Comparison of ENCODE assay signal across 19 mouse cellular contexts in the genomic region with DNA sequence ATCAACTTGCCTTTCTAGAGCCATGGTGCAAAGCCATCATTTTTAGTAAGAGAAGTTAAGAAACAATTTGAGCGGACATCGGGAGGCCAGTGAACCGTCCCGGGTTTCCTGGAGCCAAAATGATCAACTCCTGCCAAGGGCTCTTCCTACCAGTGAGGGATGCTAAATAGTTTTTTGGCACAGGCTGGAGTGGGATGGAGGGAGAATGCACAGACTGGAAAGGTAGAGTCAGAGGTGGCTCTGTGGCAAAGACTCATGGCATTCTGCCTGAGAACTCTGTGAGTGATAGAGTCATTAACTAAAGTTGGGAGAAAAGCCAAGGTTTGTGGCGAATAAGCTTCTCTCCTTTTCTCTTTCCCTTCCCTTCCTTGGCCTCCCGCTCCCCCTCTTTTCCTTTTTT. TPM values are rescaled to one million over a fixed set of nuclear protein-coding genes. Genes with fewer than 3 reads are reported as not detected.
DNase-seq lines count a peak whose midpoint lies in the region; ATAC-seq lines count a peak whose summit lies in the region.
"Had no signal": no experiment of that assay in that cellular context is flagged by ENCODE, and none has a peak within 500 bp of the region (broad histone marks: within the 10 kb centered on the region; RNA-seq: fewer than 3 reads in every experiment).

No protein-coding gene starts in this region.

- WGBS in hindbrain, embryonic 16.5 days, result 65% methylated on average over 6 of the region's 6 CpGs
- WGBS in hindbrain, embryonic 10.5 days, result 90% methylated on average over 6 of the region's 6 CpGs
- WGBS in lung, embryonic 16.5 days, result 43% methylated on average over 6 of the region's 6 CpGs

- H3K27ac ChIP-seq in hindbrain, embryonic 16.5 days (ENCODE audit: low read depth, low read length), result no peak overlapping the region
- no peak overlapping the region for H3K27ac ChIP-seq in hindbrain, embryonic 10.5 days
- H3K27ac ChIP-seq in lung, embryonic 16.5 days (ENCODE audit: low read length), result no peak overlapping the region
- H3K27ac ChIP-seq: liver, embryonic 12.5 days; midbrain, embryonic 10.5 days; neural tube, embryonic 12.5 days had no signal

- H3K9ac ChIP-seq in hindbrain, embryonic 16.5 days (ENCODE audit: low read depth, low read length), result no peak overlapping the region
- no peak overlapping the region for H3K9ac ChIP-seq in lung, embryonic 16.5 days (ENCODE audit: low read length)
- H3K9ac ChIP-seq: heart, embryonic 12.5 days; liver, embryonic 12.5 days; neural tube, embryonic 12.5 days had no signal

- no peaks in the 10 kb centered on the region for H3K9me3 ChIP-seq in hindbrain, embryonic 16.5 days (ENCODE audit: control insufficient read depth, low read length)
- H3K9me3 ChIP-seq in hindbrain, embryonic 10.5 days, result no peaks in the 10 kb centered on the region
- no peaks in the 10 kb centered on the region for H3K9me3 ChIP-seq in lung, embryonic 16.5 days (ENCODE audit: control insufficient read depth, low read length)
- H3K9me3 ChIP-seq: heart, embryonic 12.5 days; liver, embryonic 12.5 days; midbrain, embryonic 10.5 days; neural tube, embryonic 12.5 days had no signal

- intact Hi-C loops in left cerebral cortex, postnatal 14 days (cut with DNase I), result no loop called here

- ATAC-seq in hindbrain, embryonic 16.5 days, result peak; percentile 91
- 0 out of 2 replicates have a peak, but pooled peaks have one; percentile 29 for ATAC-seq in lung, embryonic 16.5 days (ENCODE audit: low read depth)
- ATAC-seq: liver, embryonic 12.5 days had no signal

- H3K27me3 ChIP-seq in hindbrain, embryonic 16.5 days (replicated peaks; ENCODE audit: control insufficient read depth, insufficient read depth, low read length), result no peaks in the 10 kb centered on the region
- H3K27me3 ChIP-seq in hindbrain, embryonic 10.5 days (ENCODE audit: insufficient read depth, poor library complexity, severe bottlenecking), result no peaks in the 10 kb centered on the region
- H3K27me3 ChIP-seq in lung, embryonic 16.5 days (ENCODE audit: control insufficient read depth, insufficient read depth, low read depth, low read length), result no peaks in the 10 kb centered on the region
- H3K27me3 ChIP-seq: heart, embryonic 12.5 days; liver, embryonic 12.5 days; neural tube, embryonic 12.5 days had no signal

- H3K4me1 ChIP-seq in hindbrain, embryonic 16.5 days (ENCODE audit: control insufficient read depth, insufficient read depth, low read depth, low read length), result peaks cover 7% of the 10 kb centered on the region
- H3K4me1 ChIP-seq in hindbrain, embryonic 10.5 days (replicated peaks), result peaks cover 6% of the 10 kb centered on the region; the same call in 1 of the 2 replicates
- H3K4me1 ChIP-seq in lung, embryonic 16.5 days (replicated peaks; ENCODE audit: control insufficient read depth, insufficient read depth, low read length), result peaks cover 4% of the 10 kb centered on the region; the same call in 1 of the 2 replicates
- H3K4me1 ChIP-seq: neural tube, embryonic 12.5 days had no signal

- no peak overlapping the region for H3K4me3 ChIP-seq in hindbrain, embryonic 16.5 days (ENCODE audit: low read length)
- no peak overlapping the region for H3K4me3 ChIP-seq in hindbrain, embryonic 10.5 days
- H3K4me3 ChIP-seq in lung, embryonic 16.5 days (ENCODE audit: low read length), result no peak overlapping the region
- H3K4me3 ChIP-seq: heart, embryonic 12.5 days; liver, embryonic 12.5 days; midbrain, embryonic 10.5 days; neural tube, embryonic 12.5 days had no signal

- peak; percentile 17 to 57 for DNase-seq in cerebellum, postnatal 14 days
- DNase-seq in cerebellum, adult 11-12 months, result no peak
- no peak for DNase-seq in hindbrain, embryonic 10.5 days (ENCODE audit: low spot score)
- no peak for DNase-seq in lung, adult 18-20 months
- peak; percentile 58 to 78 for DNase-seq in kidney, postnatal 36 days
- DNase-seq in left cerebral cortex, postnatal 14 days (ENCODE audit: low spot score in 2 of 2), result no peak
- DNase-seq: adrenal gland, adult 8-10 months; cerebellum, adult 9-10 months; gastrocnemius, postnatal 10 days; lung, postnatal 14 days; retina, postnatal 1 day; spleen, adult 18-20 months; thymus, postnatal 25 days had no signal

- no peaks in the 10 kb centered on the region for H3K36me3 ChIP-seq in hindbrain, embryonic 16.5 days (ENCODE audit: control insufficient read depth, insufficient read depth, low read length)
- H3K36me3 ChIP-seq in hindbrain, embryonic 10.5 days, result no peaks in the 10 kb centered on the region
- H3K36me3 ChIP-seq in lung, embryonic 16.5 days (ENCODE audit: control insufficient read depth, insufficient read depth, low read length), result no peaks in the 10 kb centered on the region
- H3K36me3 ChIP-seq: heart, embryonic 12.5 days; liver, embryonic 12.5 days; midbrain, embryonic 10.5 days; neural tube, embryonic 12.5 days had no signal

- H3K4me2 ChIP-seq in hindbrain, embryonic 16.5 days (ENCODE audit: low read length), result no peak overlapping the region
- H3K4me2 ChIP-seq in lung, embryonic 16.5 days (ENCODE audit: low read depth, low read length), result no peak overlapping the region
- H3K4me2 ChIP-seq: heart, embryonic 12.5 days; liver, embryonic 12.5 days; neural tube, embryonic 12.5 days had no signal

RNA-seq across cellular contexts. Expression of a gene that starts 33.6 kb away (rescaled TPM):
- 7.1 and 8.0 TPM in 2 replicates for polyA plus RNA-seq in hindbrain, embryonic 16.5 days (2015; fragmentation: Nextera tagmentation; extraction: Ambion mirVana)
- 9.2 and 9.4 TPM in 2 replicates for polyA plus RNA-seq in hindbrain, embryonic 10.5 days (2016; fragmentation: Nextera tagmentation; extraction: Ambion mirVana)
- 7.5 and 7.9 TPM in 2 replicates for polyA plus RNA-seq in lung, embryonic 16.5 days (2015; fragmentation: Nextera tagmentation; extraction: Ambion mirVana)
- total RNA-seq in left cerebral cortex, postnatal 14 days (2021), result 10 to 100 TPM; 16.7 to 17.6 TPM

Comparison
In these comparisons a context has a peak if more than half of its experiments do, and no peak if none do; other contexts are left out.
1. DNase-seq: peak in cerebellum, postnatal 14 days (2 of 2) and kidney, postnatal 36 days (2 of 2); none in cerebellum, adult 11-12 months (single experiment), hindbrain, embryonic 10.5 days (single experiment), lung, adult 18-20 months (0 of 2) and left cerebral cortex, postnatal 14 days (0 of 2).